Mouse (Mus musculus) heart, embryonic 12.5 days (tissue): ENCODE data around the gene Bsn. TPM values are rescaled to one million over a fixed set of nuclear protein-coding genes. Genes with fewer than 3 reads are reported as not detected.

ENCODE experiments used
- ATAC-seq: fragments of 200-750 bp; cut with Nextera tagmentation; 2 replicates; pipeline ENCODE4 v1.8.0; 2017; ENCODE audit warnings: moderate TSS enrichment, moderate library complexity; ENCODE audit not compliant: insufficient number of reproducible peaks, low FRiP score
- H3K27ac ChIP-seq: fragments of 300-500 bp; sonication (generic); 2 replicates; pipeline ENCODE4 v1.5.1; 2016; ENCODE audit warnings: mild to moderate bottlenecking, moderate library complexity; ENCODE audit not compliant: poor library complexity, severe bottlenecking
- H3K27me3 ChIP-seq: fragments of 300-500 bp; sonication (generic); replicated peaks from 2 replicates; pipeline ENCODE4 v1.6.1; 2016; ENCODE audit warnings: mild to moderate bottlenecking, moderate library complexity
- H3K36me3 ChIP-seq: fragments of 300-500 bp; sonication (generic); 2 replicates; pipeline ENCODE4 v1.6.1; 2016; ENCODE audit warnings: mild to moderate bottlenecking, moderate library complexity
- H3K4me1 ChIP-seq: fragments of 300-500 bp; sonication (generic); replicated peaks from 2 replicates; pipeline ENCODE4 v1.6.1; 2016; ENCODE audit warnings: mild to moderate bottlenecking
- H3K4me2 ChIP-seq: fragments of 300-500 bp; sonication (generic); 2 replicates; pipeline ENCODE4 v1.6.1; 2016; ENCODE audit warnings: mild to moderate bottlenecking, moderate library complexity
- H3K4me3 ChIP-seq: fragments of 300-500 bp; sonication (generic); 2 replicates; pipeline ENCODE4 v1.5.1; 2016; ENCODE audit warnings: mild to moderate bottlenecking
- H3K9ac ChIP-seq: fragments of 300-500 bp; sonication (generic); 2 replicates; pipeline ENCODE4 v1.6.1; 2016; ENCODE audit warnings: mild to moderate bottlenecking, moderate library complexity
- H3K9me3 ChIP-seq: fragments of 300-500 bp; sonication (generic); replicated peaks from 2 replicates; pipeline ENCODE4 v1.6.1; 2016; ENCODE audit warnings: mild to moderate bottlenecking, moderate library complexity
- WGBS: fragments of 180-500 bp; shearing (Covaris S2); methylation state at CpG from one replicate; pipeline ENCODE4 v1.1.7; 2016; 5-methylcytosine and 5-hydroxymethylcytosine counted together
- polyA plus RNA-seq: library from polyadenylated mRNA; unstranded; fragments of >200 nt; fragmentation: Nextera tagmentation; extraction: Ambion mirVana; gene quantifications from 2 replicates; pipeline ENCODE4 v1.2.1, GENCODE M21; 2016

The Bsn gene
- polyA plus RNA-seq, 1 experiment from 2014 or later = 0.50 TPM

DNA sequence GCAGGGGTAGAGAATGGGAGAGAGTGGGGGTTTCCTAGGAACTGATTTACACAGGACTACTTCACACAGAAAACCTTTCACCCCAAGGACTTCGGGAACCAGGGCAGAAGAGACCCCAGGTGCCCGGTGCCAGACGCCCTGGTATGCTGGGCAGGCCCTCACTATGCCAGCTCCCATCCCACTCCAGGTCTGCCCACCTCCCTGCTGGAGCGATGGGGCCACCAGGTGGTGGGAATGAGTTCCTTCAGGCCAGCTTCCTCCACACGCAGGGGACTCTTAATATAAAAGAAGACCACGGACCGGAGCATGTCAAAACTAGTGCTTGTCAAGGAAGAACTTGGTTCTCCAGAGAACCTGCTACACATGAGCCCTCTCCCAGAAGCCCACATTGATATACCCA lies 123.0 kb downstream of the Bsn start:
- WGBS = 82% methylated on average over 7 of the region's 7 CpGs
- H3K36me3 ChIP-seq = peaks cover 58% of the 10 kb centered on the region
- ATAC-seq = no peak

DNA sequence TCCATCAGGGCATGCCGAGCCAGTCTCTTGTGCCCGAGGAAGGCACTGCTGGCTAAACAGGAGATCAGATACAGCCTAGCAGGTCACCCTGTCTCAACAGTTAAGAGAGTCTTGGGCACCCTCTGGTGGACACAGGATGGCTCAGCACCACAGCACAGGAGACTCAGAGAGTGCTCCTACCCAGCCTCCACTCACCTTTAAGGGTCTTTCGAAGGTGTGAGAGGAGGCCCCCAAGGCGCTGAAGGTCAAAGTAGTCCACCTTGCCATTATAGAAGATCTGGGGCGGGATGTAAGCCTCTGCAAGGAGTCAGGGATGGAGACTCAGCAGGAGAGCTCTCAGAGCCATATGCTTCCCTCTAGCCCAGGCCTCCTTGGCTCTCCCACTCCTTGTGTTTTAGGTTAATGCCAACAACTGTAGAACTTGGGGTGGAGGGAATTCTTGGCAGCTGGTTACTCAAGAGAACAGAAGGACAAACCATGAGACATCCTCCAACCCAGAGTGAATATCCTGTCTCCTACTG lies 124.6 kb downstream of the Bsn start:
- WGBS = 30% methylated on average over 5 of the region's 5 CpGs
- Histone ChIP-seq H3K4me3 (no peak overlapping the region), H3K27ac (no peak overlapping the region), H3K9ac (no peak overlapping the region), H3K4me1 (peaks cover 6% of the 10 kb centered on the region; the same call in 1 of the 2 replicates), H3K36me3 (peaks cover 56% of the 10 kb centered on the region), H3K4me2 (no peak overlapping the region), H3K27me3 (no peaks in the 10 kb centered on the region), H3K9me3 (no peaks in the 10 kb centered on the region)
- no peak for ATAC-seq

More for the DNA sequence above, 123.0 kb downstream of the Bsn start:
- no peak overlapping the region for H3K9ac ChIP-seq
- no peaks in the 10 kb centered on the region for H3K9me3 ChIP-seq
- H3K27ac ChIP-seq = no peak overlapping the region
- H3K27me3 ChIP-seq = no peaks in the 10 kb centered on the region
- H3K4me3 ChIP-seq = no peak overlapping the region
- no peak overlapping the region for H3K4me2 ChIP-seq
- H3K4me1 ChIP-seq = peaks cover 11% of the 10 kb centered on the region

DNA sequence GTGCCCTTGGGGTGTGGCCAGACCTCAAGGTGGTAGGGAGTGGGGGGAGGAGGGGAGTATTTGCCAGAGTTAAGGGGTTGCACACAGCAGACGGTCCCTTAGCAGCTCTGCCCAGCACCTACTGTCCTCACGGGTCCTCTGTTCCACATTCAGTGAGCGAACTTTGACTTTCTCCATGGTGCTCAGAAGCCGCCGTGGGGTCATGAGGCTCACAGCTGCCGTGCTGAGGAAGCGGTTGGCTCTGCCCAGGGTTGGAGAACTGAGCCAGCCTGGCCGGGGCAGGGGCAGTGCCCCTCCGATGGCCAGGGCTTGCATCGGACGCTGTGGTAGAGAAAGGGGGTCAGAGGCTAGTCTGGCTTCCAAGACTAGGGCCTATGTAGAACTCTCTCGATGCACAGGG lies 126.8 kb downstream of the Bsn start:
- peaks cover 11% of the 10 kb centered on the region; the same call in 1 of the 2 replicates for H3K4me1 ChIP-seq
- H3K36me3 ChIP-seq = peaks cover 64% of the 10 kb centered on the region
- H3K27me3 ChIP-seq = no peaks in the 10 kb centered on the region
- WGBS = 85% methylated on average over 12 of the region's 12 CpGs
- no peaks in the 10 kb centered on the region for H3K9me3 ChIP-seq
- no peak overlapping the region for H3K9ac ChIP-seq
- H3K4me3 ChIP-seq = no peak overlapping the region
- no peak for ATAC-seq
- H3K27ac ChIP-seq = no peak overlapping the region
- H3K4me2 ChIP-seq = no peak overlapping the region

DNA sequence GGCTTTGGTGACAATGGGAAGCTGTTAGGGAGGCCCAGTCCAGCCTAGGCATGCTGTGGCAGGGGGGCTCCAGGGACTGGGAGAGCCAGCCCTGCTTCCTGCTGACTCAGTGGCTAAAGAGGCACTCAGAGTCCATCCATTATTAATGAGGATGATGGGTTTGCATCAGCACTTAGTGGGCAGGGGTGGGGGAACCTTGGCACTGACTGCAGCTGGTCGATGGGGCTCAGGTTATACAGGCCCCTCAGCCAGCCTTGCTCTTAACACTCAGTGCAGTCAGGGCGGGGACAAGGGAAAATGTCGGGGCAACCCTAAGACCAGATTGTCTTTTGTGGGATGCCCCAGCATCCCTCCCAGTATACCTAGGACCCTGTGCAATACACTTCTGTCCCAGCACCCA lies 128.0 kb downstream of the Bsn start:
- no peak overlapping the region for H3K9ac ChIP-seq
- H3K4me3 ChIP-seq = no peak overlapping the region
- H3K36me3 ChIP-seq = peaks cover 75% of the 10 kb centered on the region
- no peaks in the 10 kb centered on the region for H3K27me3 ChIP-seq
- no peaks in the 10 kb centered on the region for H3K9me3 ChIP-seq
- ATAC-seq = no peak
- H3K4me2 ChIP-seq = no peak overlapping the region
- peaks cover 8% of the 10 kb centered on the region; the same call in 1 of the 2 replicates for H3K4me1 ChIP-seq
- 75% methylated on average over 3 of the region's 3 CpGs for WGBS
- no peak overlapping the region for H3K27ac ChIP-seq

DNA sequence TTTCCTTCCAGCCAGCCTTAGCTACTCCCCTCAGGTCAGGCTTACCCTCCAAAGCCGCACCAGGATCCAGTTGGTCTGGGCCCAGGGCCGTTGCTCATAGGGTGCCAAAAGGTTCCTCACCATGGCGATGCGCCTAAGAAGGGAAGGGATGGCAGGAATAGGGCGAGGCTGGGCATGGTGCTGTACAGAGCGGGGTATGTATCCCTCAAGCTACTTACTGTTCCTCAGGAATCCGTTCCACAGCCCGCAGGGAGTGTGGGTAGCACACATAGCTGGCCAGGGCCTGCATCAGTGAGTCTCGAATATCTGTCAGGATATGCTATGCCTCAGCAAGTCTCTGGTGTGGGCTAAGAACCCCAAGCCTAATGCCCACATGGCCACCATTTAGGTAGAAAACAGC lies 131.9 kb downstream of the Bsn start:
- no peak overlapping the region for H3K4me2 ChIP-seq
- no peaks in the 10 kb centered on the region for H3K9me3 ChIP-seq
- peaks cover 14% of the 10 kb centered on the region for H3K4me1 ChIP-seq
- 91% methylated on average over 9 of the region's 9 CpGs for whole genome bisulfite sequencing
- H3K27me3 ChIP-seq = no peaks in the 10 kb centered on the region
- H3K4me3 ChIP-seq = no peak overlapping the region
- ATAC-seq = no peak
- H3K36me3 ChIP-seq = peaks cover 92% of the 10 kb centered on the region
- no peak overlapping the region for H3K9ac ChIP-seq
- H3K27ac ChIP-seq = no peak overlapping the region

DNA sequence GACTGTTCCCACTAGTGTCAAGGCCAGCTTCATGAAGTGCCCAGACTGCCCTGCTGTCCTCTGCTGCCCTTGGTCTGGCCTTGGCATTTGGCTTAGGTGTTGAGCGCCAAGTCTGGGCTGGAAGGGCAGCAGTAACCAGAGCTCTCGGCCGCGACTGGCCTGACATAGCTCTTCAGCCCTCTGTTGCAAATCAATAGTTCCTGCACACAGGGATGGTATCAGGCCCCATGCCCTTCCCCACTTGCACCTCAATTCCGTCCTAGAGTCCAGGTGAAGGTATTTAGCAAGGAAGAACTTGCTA lies 133.0 kb downstream of the Bsn start:
- H3K9me3 ChIP-seq = no peaks in the 10 kb centered on the region
- no peaks in the 10 kb centered on the region for H3K27me3 ChIP-seq
- H3K27ac ChIP-seq = no peak overlapping the region
- ATAC-seq = no peak
- no peak overlapping the region for H3K9ac ChIP-seq
- H3K36me3 ChIP-seq = peaks cover 85% of the 10 kb centered on the region
- peaks cover 24% of the 10 kb centered on the region for H3K4me1 ChIP-seq
- WGBS = 90% methylated on average over 5 of the region's 5 CpGs
- H3K4me2 ChIP-seq = no peak overlapping the region
- no peak overlapping the region for H3K4me3 ChIP-seq

DNA sequence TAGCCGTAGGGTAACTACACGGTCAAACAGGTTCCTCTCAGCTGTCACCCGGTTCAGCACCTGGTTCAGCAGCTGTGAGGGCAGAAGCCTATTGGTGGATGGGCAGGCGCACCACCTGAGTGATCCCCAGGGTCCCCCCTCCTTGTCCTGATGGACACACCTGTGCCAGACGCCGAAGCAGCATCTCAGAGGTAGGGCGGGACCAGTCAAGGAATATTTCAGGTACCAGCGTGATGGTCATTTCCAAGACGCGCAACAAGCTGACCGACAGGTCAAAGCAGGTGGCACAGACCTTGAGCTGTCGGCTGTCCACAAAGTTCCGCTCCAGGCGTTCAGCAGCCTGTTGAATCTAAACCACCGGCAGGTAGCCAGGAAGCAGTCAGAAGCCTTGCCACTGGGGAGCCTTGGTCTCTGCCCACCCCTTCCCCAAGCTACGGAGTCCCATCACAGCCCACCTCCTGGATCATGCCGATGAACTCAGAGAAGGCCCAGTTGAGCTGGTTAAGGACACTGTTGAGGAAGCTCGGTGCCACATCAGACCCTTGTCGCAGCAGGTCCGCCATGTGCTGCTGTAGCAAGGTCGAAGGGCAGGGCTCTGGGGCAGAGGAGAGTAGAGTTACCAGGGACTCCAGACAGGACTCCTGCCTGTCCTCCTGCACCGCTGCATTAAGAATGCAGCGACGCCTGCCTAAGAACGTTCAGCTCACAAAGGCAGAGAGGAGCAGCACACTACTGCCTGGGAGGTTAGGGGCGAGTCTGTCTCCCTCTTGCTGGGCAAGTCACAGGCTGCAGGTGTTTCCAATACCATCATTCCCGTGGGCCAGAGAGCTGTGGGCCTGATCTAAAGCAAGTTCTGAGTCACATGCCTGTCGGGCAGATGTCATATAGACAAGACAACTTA lies 133.6 kb downstream of the Bsn start:
- Histone ChIP-seq H3K4me3 (no peak overlapping the region), H3K4me2 (no peak overlapping the region), H3K9me3 (no peaks in the 10 kb centered on the region), H3K9ac (no peak overlapping the region), H3K4me1 (peaks cover 25% of the 10 kb centered on the region), H3K36me3 (peaks cover 85% of the 10 kb centered on the region), H3K27me3 (no peaks in the 10 kb centered on the region), H3K27ac (no peak overlapping the region)
- WGBS = 80% methylated on average over 28 of the region's 28 CpGs
- no peak for ATAC-seq

DNA sequence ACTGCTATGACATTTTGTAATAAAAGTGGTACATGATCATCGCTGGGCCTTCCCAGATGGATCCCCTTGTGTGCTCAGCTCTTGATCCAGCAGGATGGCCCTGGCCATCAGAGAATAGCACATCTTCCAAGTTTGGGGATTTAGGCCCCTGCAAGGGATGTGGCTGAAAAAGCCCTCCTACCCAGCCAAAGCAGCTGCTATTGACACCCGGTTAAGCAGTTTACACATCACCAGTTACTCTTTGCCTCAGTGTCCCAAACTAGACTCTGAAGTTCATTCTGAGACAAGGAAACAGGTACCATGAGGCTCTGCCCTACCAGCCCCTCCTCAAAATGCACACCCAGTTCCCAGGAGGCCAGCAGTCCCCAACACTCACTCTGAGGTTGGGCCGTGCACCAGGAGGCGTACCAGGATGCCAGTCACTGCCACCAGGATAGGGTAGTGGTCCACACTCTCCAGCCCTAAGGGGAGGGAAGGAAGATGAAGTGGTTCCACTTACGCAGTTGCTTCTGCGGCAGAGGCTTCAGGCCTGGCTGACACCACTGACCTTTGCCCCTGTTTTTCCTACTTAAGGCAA lies 134.4 kb downstream of the Bsn start:
- Histone ChIP-seq H3K9ac (no peak overlapping the region), H3K36me3 (peaks cover 89% of the 10 kb centered on the region), H3K27me3 (no peaks in the 10 kb centered on the region), H3K4me3 (no peak overlapping the region), H3K9me3 (no peaks in the 10 kb centered on the region), H3K4me2 (no peak overlapping the region), H3K27ac (no peak overlapping the region), H3K4me1 (peaks cover 24% of the 10 kb centered on the region)
- 87% methylated on average over 6 of the region's 6 CpGs for WGBS
- ATAC-seq = no peak

DNA sequence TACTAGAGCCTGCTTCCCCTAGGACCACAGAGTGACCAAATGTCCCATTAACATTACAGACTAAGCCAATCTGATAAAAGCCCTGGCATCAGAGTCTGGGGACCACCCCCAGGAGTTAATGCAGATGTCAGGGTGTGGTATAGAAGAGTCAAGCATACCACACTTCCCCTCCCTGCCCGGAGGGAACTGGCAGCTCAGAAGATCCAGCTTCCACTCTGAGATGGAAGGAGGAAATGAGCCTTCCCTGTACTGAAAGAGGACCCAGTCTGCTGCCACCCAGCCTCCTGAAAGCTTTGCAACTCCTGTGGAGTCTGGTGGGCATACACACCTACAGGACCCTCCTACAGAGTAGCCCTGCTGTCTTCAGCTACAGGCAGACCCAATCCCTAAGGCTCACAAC lies 135.1 kb downstream of the Bsn start:
- no peaks in the 10 kb centered on the region for H3K27me3 ChIP-seq
- H3K4me2 ChIP-seq = no peak overlapping the region
- H3K36me3 ChIP-seq = peaks cover 92% of the 10 kb centered on the region
- WGBS = 57% methylated on average over 1 of the region's 1 CpGs
- H3K9me3 ChIP-seq = no peaks in the 10 kb centered on the region
- no peak for ATAC-seq
- no peak overlapping the region for H3K27ac ChIP-seq
- no peak overlapping the region for H3K4me3 ChIP-seq
- peaks cover 24% of the 10 kb centered on the region for H3K4me1 ChIP-seq
- 0 out of 2 replicates have a peak overlapping the region, but pooled peaks have one; percentile 23 for H3K9ac ChIP-seq

DNA sequence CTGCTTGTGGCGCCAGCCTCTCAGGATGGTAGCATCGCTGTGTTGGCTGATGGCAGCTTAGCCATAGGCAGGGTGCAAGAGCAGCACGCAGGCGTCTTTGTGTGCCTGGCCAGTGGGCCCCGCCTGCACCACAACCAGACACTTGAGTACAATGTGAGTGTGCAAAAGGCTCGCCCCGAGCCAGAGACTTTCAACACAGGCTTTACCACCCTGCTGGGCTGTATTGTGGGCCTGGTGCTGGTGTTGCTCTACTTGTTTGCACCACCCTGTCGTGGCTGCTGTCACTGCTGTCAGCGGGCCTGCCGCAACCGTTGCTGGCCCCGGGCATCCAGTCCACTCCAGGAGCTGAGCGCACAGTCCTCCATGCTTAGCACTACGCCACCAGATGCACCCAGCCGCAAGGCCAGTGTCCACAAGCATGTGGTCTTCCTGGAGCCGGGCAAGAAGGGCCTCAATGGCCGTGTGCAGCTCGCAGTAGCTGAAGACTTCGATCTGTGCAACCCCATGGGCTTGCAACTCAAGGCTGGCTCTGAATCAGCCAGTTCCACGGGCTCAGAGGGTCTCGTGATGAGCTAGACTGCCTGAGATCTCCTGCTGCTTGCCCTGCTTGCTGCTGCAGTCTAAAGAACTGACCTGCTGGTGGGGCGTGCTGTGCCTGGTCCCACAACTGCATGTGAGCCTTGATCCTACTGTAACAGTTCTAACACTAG lies 135.7 kb downstream of the Bsn start:
- no peak for ATAC-seq
- WGBS = 85% methylated on average over 22 of the region's 22 CpGs
- Histone ChIP-seq H3K36me3 (peaks cover 86% of the 10 kb centered on the region), H3K4me2 (no peak overlapping the region), H3K4me3 (no peak overlapping the region), H3K4me1 (peaks cover 30% of the 10 kb centered on the region), H3K9ac (no peak overlapping the region), H3K9me3 (no peaks in the 10 kb centered on the region), H3K27me3 (no peaks in the 10 kb centered on the region), H3K27ac (no peak overlapping the region)

DNA sequence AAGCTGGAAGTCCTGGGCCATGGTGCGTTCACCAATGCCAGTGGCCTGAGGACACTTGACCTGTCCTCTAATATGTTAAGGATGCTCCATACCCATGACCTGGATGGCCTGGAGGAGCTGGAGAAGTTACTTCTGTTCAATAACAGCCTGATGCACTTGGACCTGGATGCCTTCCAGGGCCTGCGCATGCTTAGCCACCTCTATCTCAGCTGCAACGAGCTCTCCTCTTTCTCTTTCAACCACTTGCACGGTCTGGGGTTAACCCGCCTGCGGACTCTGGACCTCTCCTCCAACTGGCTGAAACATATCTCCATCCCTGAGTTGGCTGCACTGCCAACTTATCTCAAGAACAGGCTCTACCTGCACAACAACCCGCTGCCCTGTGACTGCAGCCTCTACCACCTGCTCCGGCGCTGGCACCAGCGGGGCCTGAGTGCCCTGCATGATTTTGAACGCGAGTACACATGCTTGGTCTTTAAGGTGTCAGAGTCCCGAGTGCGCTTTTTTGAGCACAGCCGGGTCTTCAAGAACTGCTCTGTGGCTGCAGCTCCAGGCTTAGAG lies 136.4 kb downstream of the Bsn start:
- WGBS = 87% methylated on average over 15 of the region's 15 CpGs
- Histone ChIP-seq H3K27ac (no peak overlapping the region), H3K4me1 (peaks cover 31% of the 10 kb centered on the region), H3K9me3 (no peaks in the 10 kb centered on the region), H3K9ac (peak overlapping the region; percentile 61; the same call in 1 of the 2 replicates), H3K36me3 (peaks cover 80% of the 10 kb centered on the region), H3K4me2 (no peak overlapping the region), H3K27me3 (no peaks in the 10 kb centered on the region), H3K4me3 (no peak overlapping the region)
- no peak for ATAC-seq
